Mouse (Mus musculus): ENCODE measurements around the gene Slitrk3.
"Not testable (repeated sequence)": the region's sequence is repeated elsewhere in the genome, so short reads cannot be mapped to it uniquely, and the experiment has no call there.

Gene Slitrk3

DNA sequence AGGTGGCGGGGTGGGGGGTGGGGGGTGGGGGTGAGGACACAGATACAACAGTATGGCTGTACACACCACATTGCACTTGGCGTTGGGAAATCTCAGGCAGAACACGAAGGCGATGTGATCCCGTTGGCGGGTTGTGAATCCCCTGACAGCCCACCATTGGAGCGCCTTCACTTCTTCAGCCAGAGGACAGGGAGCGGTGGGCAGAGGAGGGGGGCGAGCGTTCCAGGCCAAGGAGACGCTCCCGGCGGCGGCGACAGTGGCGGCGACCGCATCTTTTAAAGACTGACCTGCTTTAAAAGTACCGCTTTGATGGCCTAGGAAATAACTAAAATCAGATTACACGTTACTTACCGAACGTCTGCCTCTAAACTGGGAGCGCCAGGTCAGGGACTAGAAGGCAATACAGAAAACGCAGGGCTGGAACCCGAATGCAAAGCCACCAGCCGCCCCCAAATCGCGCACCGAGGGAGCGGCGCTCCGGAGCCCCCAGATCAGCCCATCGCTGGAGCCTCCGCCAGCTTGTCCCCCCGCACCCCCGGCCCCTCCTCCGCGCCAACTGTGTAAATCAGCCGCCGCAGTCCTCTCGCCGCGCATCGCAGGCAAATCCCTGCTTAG, at the start of gene Slitrk3:
Gene Slitrk3 (minus strand): TSS at position 607 of the 615 bp plus-strand sequence.
- no peak for DNase-seq (ENCODE audit: low spot score)

DNA sequence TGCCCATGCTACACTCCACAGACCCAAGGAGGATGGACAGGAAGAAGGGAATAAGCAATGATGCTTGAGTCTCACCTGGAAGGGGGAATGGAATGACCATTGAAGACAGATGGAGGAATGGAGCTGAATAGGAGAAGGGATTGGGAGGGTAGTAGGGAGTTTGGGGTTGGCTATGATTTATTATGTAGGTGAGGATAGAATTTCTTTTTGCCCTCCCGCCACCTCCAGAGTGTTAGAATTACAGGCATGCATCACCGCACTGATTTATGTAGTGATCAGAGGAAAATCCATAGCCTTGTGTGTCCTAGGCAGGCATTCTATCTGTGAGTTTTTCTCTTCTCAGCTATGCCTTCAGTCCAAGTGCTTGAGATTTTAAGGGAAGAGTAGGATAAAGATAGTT, 36.8 kb upstream of the Slitrk3 start:
- not testable (repeated sequence) for DNase-seq (ENCODE audit: low spot score)

DNA sequence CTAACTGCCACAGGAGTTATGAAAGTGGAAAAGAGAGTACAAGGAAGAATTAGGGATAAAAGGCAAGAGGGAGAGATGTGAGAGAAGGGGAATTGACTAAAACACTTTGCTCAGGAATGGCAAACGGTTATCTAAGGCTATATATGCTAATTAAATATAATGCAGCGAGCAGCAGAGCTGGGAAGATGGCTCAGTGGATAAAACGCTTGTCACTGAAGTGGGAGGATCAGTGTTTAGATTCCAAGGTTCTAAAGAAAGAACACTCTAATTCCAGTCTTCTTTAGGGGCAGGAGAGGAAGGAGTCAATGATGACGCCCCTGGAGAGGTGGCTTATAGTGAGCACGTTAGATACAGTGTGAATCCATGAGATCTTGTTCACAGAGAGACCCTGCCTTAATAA, 27.0 kb upstream of the Slitrk3 start:
- no peak for DNase-seq (ENCODE audit: low spot score)

DNA sequence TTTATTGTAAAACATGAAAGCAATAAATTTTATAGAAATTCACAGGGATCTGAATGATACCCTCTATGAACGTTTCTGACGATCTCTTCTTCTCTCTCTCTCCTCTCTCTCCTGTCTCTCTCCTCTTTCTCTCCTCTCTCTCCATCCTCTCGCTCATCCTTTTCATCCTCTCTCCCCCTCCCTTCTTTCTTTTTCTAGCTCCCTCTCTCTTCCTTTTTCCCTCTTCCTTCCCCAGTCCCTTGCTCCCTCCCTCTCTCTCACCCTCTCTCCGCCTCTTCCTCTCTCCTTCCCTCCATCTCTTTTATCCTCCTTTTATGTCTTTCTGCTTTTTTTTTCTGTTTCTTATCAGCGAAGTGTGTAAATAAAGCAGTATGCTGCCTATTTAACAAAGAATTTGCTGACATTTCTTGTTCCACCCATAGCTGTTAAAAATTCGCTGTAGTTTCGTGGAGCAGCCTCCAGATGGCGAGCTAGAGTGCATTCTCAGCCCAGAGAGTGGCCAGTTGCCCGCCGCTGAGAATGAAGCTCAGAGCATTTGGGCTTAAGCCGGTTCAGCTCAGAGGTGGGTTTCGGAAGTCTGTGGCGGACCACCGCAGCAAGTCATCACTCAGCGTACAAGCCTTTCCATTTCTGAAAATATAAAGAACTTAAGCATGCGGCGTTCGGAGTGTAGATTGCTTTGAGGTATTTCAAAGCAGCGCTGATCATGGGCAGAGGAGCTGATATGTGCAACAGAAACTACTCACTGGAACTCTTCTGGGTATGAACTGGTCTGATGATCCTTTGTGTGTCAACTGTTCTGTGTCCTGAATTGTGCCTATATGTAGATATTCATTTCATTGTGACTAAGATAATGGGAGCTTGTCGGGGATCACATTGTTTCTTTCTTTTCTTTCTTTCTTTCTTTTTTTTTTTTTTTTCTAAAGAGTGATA, 8.5 kb upstream of the Slitrk3 start:
- DNase-seq (ENCODE audit: low spot score) = peak; percentile 17

DNA sequence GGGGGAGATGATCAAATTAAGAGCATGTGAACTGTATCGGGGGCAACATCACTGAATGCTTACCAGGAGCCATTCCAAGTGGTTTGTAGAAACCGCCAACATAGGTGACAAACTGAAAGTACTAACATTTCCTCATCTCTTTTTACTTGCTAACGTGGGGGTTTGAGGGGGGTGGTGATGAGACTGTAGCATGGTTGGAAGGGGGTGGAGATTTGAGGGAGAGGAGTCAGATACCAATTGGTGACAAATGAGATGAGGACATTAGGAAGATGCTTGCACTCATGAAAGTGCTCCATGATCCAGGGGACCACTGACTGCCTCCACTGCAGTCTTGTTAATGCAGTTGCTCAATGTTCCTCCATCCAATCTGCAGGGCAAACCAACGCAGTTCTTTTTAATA, 587 bp upstream of the Slitrk3 start:
- no peak for DNase-seq (ENCODE audit: low spot score)

DNA sequence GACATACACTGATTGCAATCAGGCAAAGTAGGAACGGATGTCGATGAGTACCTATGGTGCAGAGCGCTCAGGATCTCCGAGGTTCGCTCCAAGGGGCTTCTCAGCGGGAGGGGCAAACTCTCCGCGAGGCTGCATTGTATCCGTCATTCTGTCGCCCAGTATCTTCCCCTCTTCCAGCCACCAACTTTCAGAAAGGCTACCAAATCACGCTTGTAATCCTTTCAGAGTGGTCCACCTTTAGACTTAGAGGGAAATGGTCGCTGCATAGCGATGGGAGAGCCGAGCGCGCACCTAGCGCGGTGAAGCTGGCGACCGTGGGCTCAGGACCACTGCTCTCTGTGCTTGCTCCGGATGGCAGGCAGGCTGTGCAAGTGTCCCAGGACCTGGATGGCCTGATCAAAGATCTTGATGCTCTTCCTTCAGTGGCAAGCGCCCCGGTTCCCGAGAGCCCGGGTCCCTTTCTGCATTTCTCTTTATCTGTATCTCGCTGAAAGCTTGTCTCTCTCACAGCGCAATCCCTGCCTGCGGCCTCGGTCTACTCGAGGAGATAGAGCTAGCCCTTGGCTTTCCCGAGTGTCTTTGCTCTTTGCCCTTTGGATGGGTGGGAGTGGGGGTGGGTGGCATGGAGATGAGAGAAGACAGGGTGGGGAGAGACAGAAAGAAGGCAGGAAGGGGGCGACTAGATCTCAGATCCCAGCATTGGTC, 959 bp downstream of the Slitrk3 start:
- no peak for DNase-seq (ENCODE audit: low spot score)

DNA sequence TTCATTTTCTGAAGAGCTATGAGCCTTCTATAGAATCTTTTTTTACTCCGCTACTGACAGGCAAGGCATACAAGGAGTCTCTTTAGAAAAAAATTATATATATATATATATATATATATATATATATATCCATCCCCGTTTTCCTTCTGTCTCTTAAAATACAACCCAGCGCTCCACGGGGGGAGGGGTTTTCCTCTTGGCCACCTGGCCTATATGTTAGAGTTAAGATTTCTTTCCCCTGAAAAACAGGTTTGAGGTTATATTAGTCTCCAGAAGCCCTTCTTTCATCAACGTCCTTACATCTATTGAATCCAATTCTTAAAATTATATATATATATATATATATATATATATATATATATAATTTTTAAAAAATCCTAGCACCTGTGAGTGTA, 1.6 kb downstream of the Slitrk3 start:
- DNase-seq (ENCODE audit: low spot score) = no peak

DNA sequence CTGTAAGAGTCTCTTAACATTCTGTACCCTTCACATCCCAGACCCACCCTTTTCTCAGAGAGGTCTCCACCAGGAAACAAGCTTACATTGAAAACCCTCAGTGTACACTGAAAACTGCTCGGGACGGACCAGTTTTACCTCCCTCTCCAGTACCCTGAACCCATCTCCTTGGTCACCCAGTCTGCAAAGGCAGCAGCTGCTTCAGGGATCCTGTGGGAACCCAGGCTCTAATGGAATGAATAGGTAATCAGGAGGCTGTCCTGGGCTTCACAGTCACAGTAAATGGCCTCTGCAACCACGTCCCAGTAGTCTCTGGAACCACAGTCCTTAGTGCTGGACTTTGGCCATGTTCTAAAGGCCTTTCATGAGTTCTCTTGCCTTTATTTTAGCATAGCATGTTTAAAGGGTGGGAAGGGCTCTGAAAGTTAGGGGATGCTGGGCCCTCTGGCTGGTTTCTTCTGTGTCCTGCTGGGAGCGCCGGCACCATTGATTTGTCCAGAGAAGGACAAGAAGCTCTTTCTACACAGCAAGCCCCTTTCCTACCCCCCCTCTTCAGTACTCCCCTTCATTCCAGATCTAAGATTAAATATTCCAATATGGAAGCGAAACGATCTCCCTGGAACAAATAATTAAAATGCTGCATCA, 2.1 kb downstream of the Slitrk3 start:
- DNase-seq (ENCODE audit: low spot score) = no peak

DNA sequence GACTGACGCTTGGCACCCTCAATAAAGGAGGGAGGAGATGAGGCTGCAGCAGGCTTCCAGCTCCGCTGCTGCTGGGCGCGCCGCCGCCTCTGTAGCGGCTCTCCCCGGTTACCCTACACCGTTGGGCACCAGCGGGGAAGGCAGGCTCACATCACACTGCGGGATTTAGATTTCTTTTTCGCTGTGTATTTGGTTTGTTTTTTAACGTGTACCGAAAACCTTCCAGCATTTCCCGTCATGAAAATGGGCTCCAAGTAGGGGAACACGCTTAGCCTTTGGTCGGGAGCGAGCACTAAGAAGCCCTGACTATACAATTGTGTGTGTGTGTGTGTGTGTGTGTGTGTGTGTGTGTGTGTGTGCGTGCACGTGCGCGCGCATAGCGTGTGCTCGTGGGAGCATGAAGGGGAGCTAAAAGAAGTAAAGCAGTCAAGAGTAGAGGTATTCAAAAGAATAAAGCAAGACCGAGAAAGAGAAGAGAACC, 4.1 kb downstream of the Slitrk3 start:
- no peak for DNase-seq (ENCODE audit: low spot score)

DNA sequence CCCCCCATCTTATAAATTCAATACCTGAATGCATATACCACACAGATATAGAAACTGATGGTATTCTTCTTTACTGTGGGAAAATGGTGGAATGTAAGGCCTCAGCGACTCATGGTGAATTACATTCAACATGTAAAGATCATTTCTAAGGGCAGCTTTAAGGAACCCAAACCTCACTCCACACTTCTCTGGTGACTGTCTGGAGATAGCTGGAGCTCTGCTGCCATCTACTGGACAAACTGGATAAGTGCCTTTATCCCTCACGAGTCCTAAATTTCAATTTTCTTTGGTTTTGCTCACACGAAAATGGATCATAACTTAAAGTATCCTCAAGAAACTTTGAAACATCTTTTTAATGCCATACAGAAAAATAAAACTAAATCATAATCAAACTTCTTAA, 11.4 kb downstream of the Slitrk3 start:
- DNase-seq (ENCODE audit: low spot score) = peak; percentile 33

DNA sequence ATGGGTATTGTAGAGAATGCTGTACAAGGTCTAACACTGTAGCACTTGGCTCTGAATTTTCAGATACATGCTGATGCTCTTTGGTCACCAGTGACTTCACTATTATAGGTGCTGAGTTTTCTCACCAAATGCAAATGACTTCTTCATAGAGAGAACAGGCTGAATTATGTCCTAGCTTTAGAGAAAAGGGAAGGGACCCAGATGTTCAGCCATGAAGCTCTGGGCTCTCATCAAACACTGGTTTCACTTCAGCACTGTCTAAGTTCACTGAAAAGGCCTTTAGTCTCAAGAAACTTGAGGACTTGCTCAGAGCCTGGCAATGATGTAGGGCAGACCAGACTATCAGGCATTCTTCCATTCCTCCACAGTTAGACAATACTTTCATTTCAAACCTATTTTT, 15.3 kb downstream of the Slitrk3 start:
- DNase-seq (ENCODE audit: low spot score) = no peak

DNA sequence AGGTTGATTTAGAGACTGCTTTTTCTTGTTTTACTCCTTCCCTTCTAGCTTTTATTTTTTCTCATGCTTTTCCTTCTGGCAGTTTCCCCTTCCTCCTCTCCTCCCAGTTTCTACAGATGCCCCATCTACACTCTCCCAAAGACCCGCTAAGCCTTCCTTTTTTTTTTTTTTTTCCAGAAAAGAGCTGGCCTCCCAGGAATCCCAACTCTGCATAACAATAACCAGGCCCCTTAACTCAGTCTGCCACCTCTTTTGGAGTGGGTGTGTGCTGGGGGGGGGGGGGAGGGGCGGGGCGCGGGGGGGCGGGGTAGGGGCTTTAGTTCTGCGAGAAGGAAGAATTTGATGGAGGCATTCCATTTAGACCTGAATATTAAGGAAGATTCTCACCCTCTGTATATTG, 51.6 kb downstream of the Slitrk3 start:
- DNase-seq (ENCODE audit: low spot score) = no peak

DNA sequence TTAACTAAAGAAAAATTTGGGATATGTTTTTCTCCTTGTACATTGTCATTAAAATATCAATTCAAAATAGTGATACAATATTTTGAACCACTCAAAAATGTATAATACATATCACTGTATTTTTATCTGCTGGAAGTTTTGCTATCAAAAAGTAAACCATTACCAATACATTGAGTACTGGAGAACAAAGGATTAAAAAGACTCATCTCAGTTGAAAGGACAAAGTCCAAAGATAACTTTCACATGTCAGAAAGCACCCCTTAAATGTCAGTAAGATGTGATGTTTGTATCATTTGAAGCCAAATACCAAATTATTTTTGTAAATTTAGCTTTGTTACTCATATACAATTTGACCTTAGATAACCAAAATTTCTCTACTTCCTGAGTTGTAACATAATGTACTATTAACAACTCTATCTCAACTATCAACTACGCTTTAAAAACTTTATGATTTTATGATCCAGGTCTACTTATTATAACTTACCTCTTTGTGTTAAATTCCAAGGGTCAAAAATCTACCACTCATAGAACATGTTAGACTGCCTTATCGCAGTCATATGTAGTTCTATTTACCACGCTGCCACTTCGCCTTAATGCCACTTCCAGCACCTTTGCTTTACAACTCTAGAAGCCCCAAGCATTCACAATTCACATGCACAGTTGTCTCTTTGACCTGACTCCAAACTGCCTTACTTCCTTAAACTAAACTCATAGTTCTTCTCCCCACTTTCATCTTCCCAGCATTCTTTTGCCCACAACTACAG, 54.5 kb downstream of the Slitrk3 start:
- DNase-seq (ENCODE audit: low spot score) = no peak

DNA sequence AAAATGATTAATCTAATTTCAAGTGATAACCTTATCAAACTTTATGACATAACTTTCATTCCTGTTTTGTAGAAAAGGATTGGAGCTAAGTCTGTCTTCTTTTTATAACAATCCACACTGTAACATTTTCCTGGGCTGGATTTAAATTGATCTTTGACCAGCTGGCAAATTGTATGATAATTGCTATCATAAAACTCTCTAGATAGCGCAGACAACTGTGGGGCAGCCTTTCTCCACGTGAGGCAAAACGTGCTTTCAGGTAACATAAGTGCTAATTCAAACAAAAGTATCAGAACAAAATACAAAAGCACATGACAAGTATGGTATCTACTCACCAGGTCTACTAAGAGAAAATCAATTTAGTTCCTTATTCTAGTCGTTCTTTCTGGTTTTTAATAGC, 60.1 kb downstream of the Slitrk3 start:
- DNase-seq (ENCODE audit: low spot score) = no peak
